Mouse (Mus musculus) brain, adult 2 months (tissue): Measurements from ENCODE around the gene Tmem79.
"Not testable (repeated sequence)": the region's sequence is repeated elsewhere in the genome, so short reads cannot be mapped to it uniquely, and the experiment has no call there.

Experiments
- DNase-seq: peaks from one replicate; pipeline ENCODE4 v3.0.0; 2011; ENCODE audit warnings: low read depth, low spot score

Tmem79 gene

DNA sequence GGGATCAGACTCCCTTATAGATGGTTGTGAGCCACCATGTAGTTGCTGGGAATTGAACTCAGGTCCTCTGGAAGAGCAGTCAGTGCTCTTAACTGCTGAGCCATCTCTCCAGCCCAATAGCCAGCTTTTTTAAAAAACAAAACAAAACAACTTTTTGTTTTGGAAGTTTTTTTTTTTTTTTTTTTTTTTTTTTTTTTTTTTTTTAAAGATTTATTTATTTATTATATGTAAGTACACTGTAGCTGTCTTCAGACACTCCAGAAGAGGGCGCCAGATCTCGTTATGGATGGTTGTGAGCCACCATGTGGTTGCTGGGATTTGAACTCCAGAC is 50.4 kb downstream of the Tmem79 start:
- not testable (repeated sequence) for DNase-seq

DNA sequence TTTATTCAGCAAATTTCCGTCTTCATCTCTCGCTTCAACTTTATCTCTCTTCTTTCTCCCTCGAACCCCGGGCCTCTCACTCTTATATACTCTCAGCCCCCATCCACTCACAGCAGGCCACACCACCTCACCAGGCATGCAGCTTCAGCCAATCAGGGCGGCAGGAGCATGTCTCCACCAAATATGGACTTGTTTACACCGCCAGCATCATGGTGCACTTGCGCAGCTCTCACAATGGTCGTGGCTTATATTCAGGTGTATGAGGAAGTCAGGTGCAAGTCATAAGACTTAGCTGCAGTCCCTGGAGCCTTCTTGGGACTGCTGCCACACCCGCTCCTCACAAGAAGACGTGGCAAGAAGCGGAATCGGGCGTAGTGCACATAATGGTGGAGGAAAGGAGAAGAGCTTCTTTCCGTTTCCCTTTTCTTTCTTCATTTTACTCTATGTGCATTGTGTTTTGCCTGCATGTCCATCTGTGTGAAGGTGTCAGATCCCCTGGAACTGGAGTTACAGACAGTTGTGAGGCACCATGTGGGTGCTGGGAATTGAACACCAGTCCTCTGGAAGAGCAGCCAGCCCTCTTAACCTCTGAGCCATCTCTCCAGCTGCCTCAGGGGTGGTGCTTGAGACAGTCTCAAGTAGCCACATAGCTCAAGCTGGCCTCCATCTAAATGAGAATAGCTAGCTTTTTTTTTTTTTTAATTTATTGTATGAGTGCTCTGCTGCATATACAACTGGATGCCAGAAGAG is 51.0 kb downstream of the Tmem79 start:
- not testable (repeated sequence) for DNase-seq

DNA sequence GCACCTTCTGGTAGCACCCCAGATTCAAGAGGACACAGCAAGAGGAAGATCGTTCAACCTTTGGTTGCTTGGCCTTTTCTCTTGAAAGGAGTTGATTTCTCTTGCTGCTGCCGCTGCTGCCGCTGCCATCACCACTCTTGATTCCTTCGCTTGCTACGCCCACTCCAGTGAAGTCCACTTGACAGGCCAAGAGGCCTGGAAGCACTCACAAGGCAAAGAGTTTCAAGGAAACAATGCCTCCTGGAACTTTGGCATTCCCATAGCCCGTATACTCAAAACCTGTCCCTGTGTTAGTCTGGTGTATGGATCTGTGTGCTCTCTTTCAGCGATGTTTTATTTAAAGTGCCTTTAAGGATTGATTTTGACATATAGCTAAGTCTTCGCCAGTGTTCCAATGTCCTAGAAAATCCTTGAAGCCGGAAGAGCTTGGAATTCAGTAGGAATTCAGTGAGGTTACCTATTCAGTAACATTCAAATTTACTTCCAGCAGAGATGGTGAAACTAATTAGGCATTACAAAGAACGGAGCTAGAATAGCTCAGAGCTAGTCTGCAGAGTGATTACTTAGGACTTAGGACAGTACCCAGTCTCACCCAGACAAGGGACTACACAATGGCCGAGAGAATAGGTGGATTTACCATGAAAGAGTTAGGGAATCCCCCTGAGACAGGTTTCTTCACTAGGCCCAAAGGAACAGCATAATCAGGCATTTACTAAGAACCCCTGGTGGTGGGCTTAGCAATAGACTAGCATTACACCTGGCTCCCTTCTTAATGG is 54.6 kb downstream of the Tmem79 start:
- DNase-seq, result not testable (repeated sequence)

DNA sequence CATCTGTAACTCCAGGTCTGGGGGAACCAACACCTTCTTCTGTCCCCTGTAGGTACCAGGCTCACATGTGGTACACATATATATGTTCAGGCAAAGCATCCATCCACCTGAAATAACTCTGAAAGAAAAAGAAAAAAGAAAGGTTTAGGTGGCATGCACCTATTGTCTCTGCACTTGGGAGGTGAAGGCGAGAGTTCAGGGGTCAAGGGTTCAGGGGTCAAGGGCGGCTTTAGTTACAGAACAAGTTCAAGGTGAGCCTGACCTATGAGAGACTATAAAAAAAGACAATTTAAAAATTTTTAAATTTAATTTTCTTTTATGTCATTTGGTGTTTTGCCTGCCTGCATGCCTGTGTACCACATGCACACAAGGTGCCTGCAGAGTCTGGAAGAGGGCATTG is 55.9 kb downstream of the Tmem79 start:
- no peak for DNase-seq
